Mouse (Mus musculus): ENCODE measurements around the gene Crisp4.

GRCm38 (mm10) chr1:18129983-18130382 is 15.7 kb downstream of the Crisp4 start:
- TF ChIP-seq POLR2A (IDR thresholded peaks at IDR 0.05; ENCODE audit: insufficient read depth, low read length) (no peak), CTCF (IDR thresholded peaks at IDR 0.05; ENCODE audit: low read depth, low read length) (no peak)

All from ES-Bruce4 (cell line).